Comparison of ENCODE assay signal across 9 mouse cellular contexts in genomic region chr11:96319071-96319902, GRCm38 (mm10). TPM values are rescaled to one million over a fixed set of nuclear protein-coding genes. Genes with fewer than 3 reads are reported as not detected.
DNase-seq lines count a peak whose midpoint lies in the region; ATAC-seq lines count a peak whose summit lies in the region.
"Had no signal": no experiment of that assay in that cellular context is flagged by ENCODE, and none has a peak within 500 bp of the region (broad histone marks: within the 10 kb centered on the region; RNA-seq: fewer than 3 reads in every experiment).

No protein-coding gene starts in this region.

- peak; percentile 33 for ATAC-seq in intestine, embryonic 14.5 days (replicated peaks; ENCODE audit: low FRiP score, low TSS enrichment, low read depth)
- ATAC-seq in liver, embryonic 16.5 days (ENCODE audit: low read depth): no peak

- no peaks in the 10 kb centered on the region for H3K27me3 ChIP-seq in intestine, embryonic 14.5 days (replicated peaks; ENCODE audit: control insufficient read depth, insufficient read depth, low read length)
- peaks cover 95% of the 10 kb centered on the region for H3K27me3 ChIP-seq in liver, embryonic 16.5 days (ENCODE audit: control insufficient read depth, insufficient read depth, low read depth, low read length)

- peak overlapping the region; percentile 96 for H3K9ac ChIP-seq in intestine, embryonic 14.5 days (ENCODE audit: low read length)
- H3K9ac ChIP-seq in liver, embryonic 16.5 days (ENCODE audit: low read depth, low read length): peak overlapping the region; percentile 50; the same call in 1 of the 2 replicates

- H3K27ac ChIP-seq in intestine, embryonic 14.5 days (ENCODE audit: low read depth): peak overlapping the region; percentile 99
- peak overlapping the region; percentile 48 for H3K27ac ChIP-seq in liver, embryonic 16.5 days (ENCODE audit: low read length)

- H3K4me3 ChIP-seq in intestine, embryonic 14.5 days (ENCODE audit: low read depth, low read length): peak overlapping the region; percentile 69
- peak overlapping the region; percentile 47 for H3K4me3 ChIP-seq in liver, embryonic 16.5 days (ENCODE audit: low read depth, low read length)

- no peaks in the 10 kb centered on the region for H3K9me3 ChIP-seq in intestine, embryonic 14.5 days (ENCODE audit: control insufficient read depth, low read length)
- no peaks in the 10 kb centered on the region for H3K9me3 ChIP-seq in liver, embryonic 16.5 days (replicated peaks; ENCODE audit: control insufficient read depth, low read length)
- H3K9me3 ChIP-seq: G1E had no signal

- peak; percentile 67 for DNase-seq in adrenal gland, postnatal 10 days
- no peak for DNase-seq in adrenal gland, adult 8-10 months
- DNase-seq in embryo, embryonic 10 days (ENCODE audit: low spot score): peak; percentile 77
- DNase-seq in intestine, embryonic 14.5 days (ENCODE audit: low spot score): peak; percentile 87
- DNase-seq in ovary, postnatal 14 days (ENCODE audit: low spot score): no peak
- no peak for DNase-seq in gastrocnemius, adult 8-10 months (ENCODE audit: low spot score in 2 of 2)
- no peak for DNase-seq in urinary bladder, postnatal 25 days (ENCODE audit: low spot score)

- peaks cover 34% of the 10 kb centered on the region for H3K4me1 ChIP-seq in intestine, embryonic 14.5 days (replicated peaks; ENCODE audit: control insufficient read depth, insufficient read depth, low read length)
- H3K4me1 ChIP-seq in liver, embryonic 16.5 days (ENCODE audit: control insufficient read depth, low read depth, low read length): no peaks in the 10 kb centered on the region

- H3K36me3 ChIP-seq in intestine, embryonic 14.5 days (ENCODE audit: control insufficient read depth, insufficient read depth, low read length): peaks cover 16% of the 10 kb centered on the region; the same call in 1 of the 2 replicates
- H3K36me3 ChIP-seq in liver, embryonic 16.5 days (ENCODE audit: control insufficient read depth, insufficient read depth): no peaks in the 10 kb centered on the region
- H3K36me3 ChIP-seq: G1E had no signal

- peak overlapping the region; percentile 89 for H3K4me2 ChIP-seq in intestine, embryonic 14.5 days (ENCODE audit: low read length)
- peak overlapping the region; percentile 51 for H3K4me2 ChIP-seq in liver, embryonic 16.5 days (ENCODE audit: low read depth, low read length)

- WGBS in intestine, embryonic 14.5 days: under 1% methylated on average over 30 of the region's 34 CpGs
- 1% methylated on average over 31 of the region's 34 CpGs for WGBS in liver, embryonic 16.5 days (ENCODE audit: insufficient replicate concordance)

RNA-seq across cellular contexts. Expression of gene Hoxb4, which starts 1.2 kb away (rescaled TPM):
- 10 to 100 TPM in 1 of 2 experiments, 1 to 10 TPM in 1; 8.4 to 15.9 TPM for total RNA-seq in adrenal gland, postnatal 10 days (2021)
- total RNA-seq in adrenal gland, adult 8-10 months (2022): 10 to 100 TPM; 19.9 to 45.3 (median 27.0) TPM
- 3.5 and 3.8 TPM in 2 replicates for polyA plus RNA-seq in intestine, embryonic 14.5 days (2014; fragmentation: Nextera tagmentation; extraction: Ambion mirVana)
- 0.08 and 0.11 TPM in 2 replicates for polyA plus RNA-seq in liver, embryonic 16.5 days (2015; fragmentation: Nextera tagmentation; extraction: Ambion mirVana)
- under 1 TPM; 0.15 to 0.46 (median 0.21) TPM for total RNA-seq in gastrocnemius, adult 8-10 months (2022)
- total RNA-seq: G1E had no signal

RNA-seq across cellular contexts. Expression of gene Hoxb3, which starts 3.8 kb away (rescaled TPM):
- total RNA-seq in adrenal gland, postnatal 10 days (2021): 10 to 100 TPM; 13.7 to 24.8 TPM
- 10 to 100 TPM; 19.4 to 61.4 (median 27.9) TPM for total RNA-seq in adrenal gland, adult 8-10 months (2022)
- 3.7 and 4.9 TPM in 2 replicates for polyA plus RNA-seq in intestine, embryonic 14.5 days (2014; fragmentation: Nextera tagmentation; extraction: Ambion mirVana)
- polyA plus RNA-seq in liver, embryonic 16.5 days (2015; fragmentation: Nextera tagmentation; extraction: Ambion mirVana): 0.11 TPM in 1 of 2 replicates, not detected in the other
- under 1 TPM; 0.24 to 0.40 (median 0.30) TPM for total RNA-seq in gastrocnemius, adult 8-10 months (2022)

RNA-seq across cellular contexts. Expression of gene Hoxb5, which starts 16.2 kb away (rescaled TPM):
- total RNA-seq in adrenal gland, postnatal 10 days (2021): 10 to 100 TPM; 12.1 to 17.1 TPM
- total RNA-seq in adrenal gland, adult 8-10 months (2022): 10 to 100 TPM; 25.2 to 38.3 (median 26.7) TPM
- 49.6 and 51.6 TPM in 2 replicates for polyA plus RNA-seq in intestine, embryonic 14.5 days (2014; fragmentation: Nextera tagmentation; extraction: Ambion mirVana)
- polyA plus RNA-seq in liver, embryonic 16.5 days (2015; fragmentation: Nextera tagmentation; extraction: Ambion mirVana): 0.26 and 0.37 TPM in 2 replicates
- under 1 TPM; 0.29 to 0.49 (median 0.37) TPM for total RNA-seq in gastrocnemius, adult 8-10 months (2022)

RNA-seq across cellular contexts. Expression of gene Hoxb6, which starts 27.0 kb away (rescaled TPM):
- 10 to 100 TPM; 23.6 to 29.8 TPM for total RNA-seq in adrenal gland, postnatal 10 days (2021)
- 10 to 100 TPM; 56.4 to 77.8 (median 59.5) TPM for total RNA-seq in adrenal gland, adult 8-10 months (2022)
- 18.1 and 24.1 TPM in 2 replicates for polyA plus RNA-seq in intestine, embryonic 14.5 days (2014; fragmentation: Nextera tagmentation; extraction: Ambion mirVana)
- 0.08 TPM in 1 of 2 replicates, not detected in the other for polyA plus RNA-seq in liver, embryonic 16.5 days (2015; fragmentation: Nextera tagmentation; extraction: Ambion mirVana)
- total RNA-seq in gastrocnemius, adult 8-10 months (2022): under 1 TPM in 3 of 4 experiments, not detected in 1; 0.29 to 0.77 (median 0.31) TPM
- total RNA-seq: G1E had no signal

RNA-seq across cellular contexts. Expression of gene Hoxb2, which starts 31.0 kb away (rescaled TPM):
- 10 to 100 TPM; 16.3 to 16.7 TPM for total RNA-seq in adrenal gland, postnatal 10 days (2021)
- 10 to 100 TPM; 20.8 to 27.5 (median 23.7) TPM for total RNA-seq in adrenal gland, adult 8-10 months (2022)
- polyA plus RNA-seq in intestine, embryonic 14.5 days (2014; fragmentation: Nextera tagmentation; extraction: Ambion mirVana): 22.9 and 27.9 TPM in 2 replicates
- 0.62 and 0.90 TPM in 2 replicates for polyA plus RNA-seq in liver, embryonic 16.5 days (2015; fragmentation: Nextera tagmentation; extraction: Ambion mirVana)
- under 1 TPM in 2 of 4 experiments, not detected in 2; 0.22 to 0.24 TPM for total RNA-seq in gastrocnemius, adult 8-10 months (2022)
- polyA plus RNA-seq: G1E had no signal

Comparison
In these comparisons a context has a peak if more than half of its experiments do, and no peak if none do; other contexts are left out.
1. DNase-seq: peak in adrenal gland, postnatal 10 days (single experiment), embryo, embryonic 10 days (single experiment) and intestine, embryonic 14.5 days (single experiment); none in adrenal gland, adult 8-10 months (single experiment), ovary, postnatal 14 days (single experiment), gastrocnemius, adult 8-10 months (0 of 2) and urinary bladder, postnatal 25 days (single experiment).
2. RNA of gene Hoxb4, which starts 1.2 kb away (total RNA-seq): 19.9 to 45.3 TPM in adrenal gland, adult 8-10 months and 8.4 to 15.9 TPM in adrenal gland, postnatal 10 days; 0.15 to 0.46 TPM in gastrocnemius, adult 8-10 months; every median in the first group is over 4 times any median in the second.
3. RNA of gene Hoxb3, which starts 3.8 kb away (total RNA-seq): 19.4 to 61.4 TPM in adrenal gland, adult 8-10 months and 13.7 to 24.8 TPM in adrenal gland, postnatal 10 days; 0.24 to 0.40 TPM in gastrocnemius, adult 8-10 months; every median in the first group is over 10 times any median in the second.
4. RNA of gene Hoxb5, which starts 16.2 kb away (total RNA-seq): 25.2 to 38.3 TPM in adrenal gland, adult 8-10 months and 12.1 to 17.1 TPM in adrenal gland, postnatal 10 days; 0.29 to 0.49 TPM in gastrocnemius, adult 8-10 months; every median in the first group is over 4 times any median in the second.